ENCODE assay signal across 8 mouse cellular contexts in genomic region chr6:122297279-122298222, GRCm38 (mm10). TPM values are rescaled to one million over a fixed set of nuclear protein-coding genes. Genes with fewer than 3 reads are reported as not detected.
DNase-seq lines count a peak whose midpoint lies in the region; ATAC-seq lines count a peak whose summit lies in the region.

No protein-coding gene starts in this region.

- no peaks in the 10 kb centered on the region for H3K9me3 ChIP-seq in kidney, embryonic 15.5 days (replicated peaks)
- H3K9me3 ChIP-seq in forebrain, embryonic 11.5 days (ENCODE audit: control insufficient read depth, low read length), result no peaks in the 10 kb centered on the region
- H3K9me3 ChIP-seq in intestine, embryonic 14.5 days (ENCODE audit: control insufficient read depth, low read length), result no peaks in the 10 kb centered on the region
- H3K9me3 ChIP-seq in stomach, embryonic 14.5 days (ENCODE audit: control insufficient read depth, low read depth, low read length), result no peaks in the 10 kb centered on the region

- peaks cover 10% of the 10 kb centered on the region; the same call in 1 of the 2 replicates for H3K4me1 ChIP-seq in kidney, embryonic 15.5 days
- no peaks in the 10 kb centered on the region for H3K4me1 ChIP-seq in forebrain, embryonic 11.5 days (replicated peaks; ENCODE audit: control insufficient read depth, insufficient read depth, low read length)
- H3K4me1 ChIP-seq in intestine, embryonic 14.5 days (replicated peaks; ENCODE audit: control insufficient read depth, insufficient read depth, low read length), result 0 out of 2 replicates have a peak, but pooled peaks cover 5% of the 10 kb centered on the region
- no peaks in the 10 kb centered on the region for H3K4me1 ChIP-seq in stomach, embryonic 14.5 days (ENCODE audit: control insufficient read depth, insufficient read depth, low read length)

- peak overlapping the region; percentile 54 for H3K4me3 ChIP-seq in kidney, embryonic 15.5 days (replicated peaks)
- H3K4me3 ChIP-seq in forebrain, embryonic 11.5 days (ENCODE audit: low read depth, low read length), result peak overlapping the region; percentile 41
- H3K4me3 ChIP-seq in intestine, embryonic 14.5 days (ENCODE audit: low read depth, low read length), result peak overlapping the region; percentile 49
- peak overlapping the region; percentile 38 for H3K4me3 ChIP-seq in stomach, embryonic 14.5 days (ENCODE audit: low read depth, low read length)

- H3K27ac ChIP-seq in kidney, embryonic 15.5 days, result peak overlapping the region; percentile 81
- H3K27ac ChIP-seq in forebrain, embryonic 11.5 days (ENCODE audit: low read depth, low read length), result peak overlapping the region; percentile 34; the same call in 1 of the 2 replicates
- peak overlapping the region; percentile 71; the same call in 1 of the 2 replicates for H3K27ac ChIP-seq in intestine, embryonic 14.5 days (ENCODE audit: low read depth)
- H3K27ac ChIP-seq in stomach, embryonic 14.5 days (ENCODE audit: low read length), result peak overlapping the region; percentile 59; the same call in 1 of the 2 replicates

- H3K36me3 ChIP-seq in kidney, embryonic 15.5 days, result no peaks in the 10 kb centered on the region
- H3K36me3 ChIP-seq in forebrain, embryonic 11.5 days (ENCODE audit: control insufficient read depth, insufficient read depth, low read length), result no peaks in the 10 kb centered on the region
- H3K36me3 ChIP-seq in intestine, embryonic 14.5 days (ENCODE audit: control insufficient read depth, insufficient read depth, low read length), result no peaks in the 10 kb centered on the region
- H3K36me3 ChIP-seq in stomach, embryonic 14.5 days (ENCODE audit: control insufficient read depth, insufficient read depth, low read length), result no peaks in the 10 kb centered on the region

- DNase-seq in kidney, adult 9 months, result no peak
- peak; percentile 43 for DNase-seq in Muller cell, postnatal 12 days (ENCODE audit: inconsistent ontology term)
- peak; percentile 75 for DNase-seq in forebrain, embryonic 11.5 days (ENCODE audit: low spot score)
- peak; percentile 67 for DNase-seq in intestine, embryonic 14.5 days (ENCODE audit: low spot score)
- no peak for DNase-seq in spleen, adult 18-20 months

- H3K27me3 ChIP-seq in kidney, embryonic 15.5 days, result no peaks in the 10 kb centered on the region
- H3K27me3 ChIP-seq in forebrain, embryonic 11.5 days (ENCODE audit: control insufficient read depth, insufficient read depth, low read length), result no peaks in the 10 kb centered on the region
- no peaks in the 10 kb centered on the region for H3K27me3 ChIP-seq in intestine, embryonic 14.5 days (replicated peaks; ENCODE audit: control insufficient read depth, insufficient read depth, low read length)
- no peaks in the 10 kb centered on the region for H3K27me3 ChIP-seq in stomach, embryonic 14.5 days (ENCODE audit: control insufficient read depth, insufficient read depth, low read length)

- peak; percentile 83 for ATAC-seq in kidney, embryonic 15.5 days (replicated peaks; ENCODE audit: low FRiP score)
- peak; percentile 77 for ATAC-seq in forebrain, embryonic 11.5 days (replicated peaks; ENCODE audit: low FRiP score)
- ATAC-seq in intestine, embryonic 14.5 days (replicated peaks; ENCODE audit: low FRiP score, low TSS enrichment, low read depth), result peak; percentile 61
- peak; percentile 64 for ATAC-seq in megakaryocyte progenitor cell, adult 5-6 weeks (replicated peaks; ENCODE audit: poor library complexity)
- ATAC-seq in stomach, embryonic 14.5 days (ENCODE audit: insufficient number of reproducible peaks, insufficient read depth, low FRiP score, low read depth), result peak; percentile 64; the same call in 1 of the 2 replicates

- 6% methylated on average over 25 of the region's 25 CpGs for WGBS in kidney, embryonic 15.5 days
- WGBS in forebrain, embryonic 11.5 days, result 6% methylated on average over 25 of the region's 25 CpGs
- WGBS in intestine, embryonic 14.5 days, result 8% methylated on average over 25 of the region's 25 CpGs
- WGBS in stomach, embryonic 14.5 days, result 6% methylated on average over 25 of the region's 25 CpGs

- peak overlapping the region; percentile 50 for H3K9ac ChIP-seq in kidney, embryonic 15.5 days
- peak overlapping the region; percentile 74 for H3K9ac ChIP-seq in forebrain, embryonic 11.5 days (ENCODE audit: low read length)
- peak overlapping the region; percentile 63 for H3K9ac ChIP-seq in intestine, embryonic 14.5 days (ENCODE audit: low read length)
- H3K9ac ChIP-seq in stomach, embryonic 14.5 days (replicated peaks; ENCODE audit: low read depth, low read length), result peak overlapping the region; percentile 37

- H3K4me2 ChIP-seq in kidney, embryonic 15.5 days, result peak overlapping the region; percentile 78
- peak overlapping the region; percentile 66 for H3K4me2 ChIP-seq in forebrain, embryonic 11.5 days (ENCODE audit: low read depth, low read length, severe bottlenecking)
- H3K4me2 ChIP-seq in intestine, embryonic 14.5 days (ENCODE audit: low read length), result peak overlapping the region; percentile 67
- H3K4me2 ChIP-seq in stomach, embryonic 14.5 days (replicated peaks; ENCODE audit: low read depth, low read length), result peak overlapping the region; percentile 56

RNA-seq across cellular contexts. Expression of gene M6pr, which starts 11.0 kb away (rescaled TPM):
- polyA plus RNA-seq in kidney, embryonic 15.5 days (2015; fragmentation: Nextera tagmentation; extraction: Ambion mirVana), result 113 and 116 TPM in 2 replicates
- polyA plus RNA-seq in forebrain, embryonic 11.5 days (2014; fragmentation: Nextera tagmentation; extraction: Ambion mirVana), result 76.9 and 77.1 TPM in 2 replicates
- polyA plus RNA-seq in intestine, embryonic 14.5 days (2014; fragmentation: Nextera tagmentation; extraction: Ambion mirVana), result 123 and 125 TPM in 2 replicates
- total RNA-seq in megakaryocyte progenitor cell, adult 5-6 weeks (2015), result 195 and 214 TPM in 2 replicates
- 441 and 452 TPM in 2 replicates for total RNA-seq in megakaryocyte progenitor cell, adult 5-6 weeks (2017)
- 108 and 118 TPM in 2 replicates for polyA plus RNA-seq in stomach, embryonic 14.5 days (2014; fragmentation: Nextera tagmentation; extraction: Ambion mirVana)

RNA-seq across cellular contexts. Expression of gene Klrg1, which starts 14.9 kb away (rescaled TPM):
- not detected in 2 replicates for polyA plus RNA-seq in kidney, embryonic 15.5 days (2015; fragmentation: Nextera tagmentation; extraction: Ambion mirVana)
- not detected in 2 replicates for polyA plus RNA-seq in forebrain, embryonic 11.5 days (2014; fragmentation: Nextera tagmentation; extraction: Ambion mirVana)
- not detected in 2 replicates for polyA plus RNA-seq in intestine, embryonic 14.5 days (2014; fragmentation: Nextera tagmentation; extraction: Ambion mirVana)
- total RNA-seq in megakaryocyte progenitor cell, adult 5-6 weeks (2015), result 0.12 TPM in 1 of 2 replicates, not detected in the other
- not detected in 2 replicates for total RNA-seq in megakaryocyte progenitor cell, adult 5-6 weeks (2017)
- polyA plus RNA-seq in stomach, embryonic 14.5 days (2014; fragmentation: Nextera tagmentation; extraction: Ambion mirVana), result not detected in 2 replicates

RNA-seq across cellular contexts. Expression of gene Phc1, which starts 42.8 kb away (rescaled TPM):
- polyA plus RNA-seq in kidney, embryonic 15.5 days (2015; fragmentation: Nextera tagmentation; extraction: Ambion mirVana), result 18.1 and 21.1 TPM in 2 replicates
- polyA plus RNA-seq in forebrain, embryonic 11.5 days (2014; fragmentation: Nextera tagmentation; extraction: Ambion mirVana), result 41.1 and 46.0 TPM in 2 replicates
- 17.6 and 19.8 TPM in 2 replicates for polyA plus RNA-seq in intestine, embryonic 14.5 days (2014; fragmentation: Nextera tagmentation; extraction: Ambion mirVana)
- 7.6 and 9.4 TPM in 2 replicates for total RNA-seq in megakaryocyte progenitor cell, adult 5-6 weeks (2015)
- total RNA-seq in megakaryocyte progenitor cell, adult 5-6 weeks (2017), result 4.1 and 9.6 TPM in 2 replicates
- 23.4 and 25.9 TPM in 2 replicates for polyA plus RNA-seq in stomach, embryonic 14.5 days (2014; fragmentation: Nextera tagmentation; extraction: Ambion mirVana)

Comparison
In these comparisons a context has a peak if more than half of its experiments do, and no peak if none do; other contexts are left out.
1. DNase-seq: peak in Muller cell, postnatal 12 days (single experiment), forebrain, embryonic 11.5 days (single experiment) and intestine, embryonic 14.5 days (single experiment); none in kidney, adult 9 months (single experiment) and spleen, adult 18-20 months (0 of 2).
2. Peak in every context shown above with its lines, with median percentiles within 50 percentile points of each other: ATAC-seq, H3K27ac ChIP-seq, H3K4me2 ChIP-seq, H3K4me3 ChIP-seq and H3K9ac ChIP-seq.